Mouse (Mus musculus): ENCODE results near the gene Gm3532. TPM values are rescaled to one million over a fixed set of nuclear protein-coding genes. Genes with fewer than 3 reads are reported as not detected.
"Not testable (repeated sequence)": the region's sequence is repeated elsewhere in the genome, so short reads cannot be mapped to it uniquely, and the experiment has no call there.

The Gm3532 gene
- not detected in 2 replicates for total RNA-seq (2012; rRNA removed)

GRCm38 (mm10) chr14:5538196-5538595, at the start of gene Gm3532:
TSS of gene Gm3532 (plus strand) at chr14:5538496.
- H3K4me3 ChIP-seq (ENCODE audit: insufficient read depth in 1 of 2, low read depth in 1 of 2, low read length in 2 of 2, poor library complexity in 1 of 2, severe bottlenecking in 1 of 2); H3K9me3 ChIP-seq (ENCODE audit: control insufficient read depth, insufficient read depth, low read depth, low read length); DNase-seq (ENCODE audit: low read depth, low spot score); H3K36me3 ChIP-seq (ENCODE audit: control insufficient read depth, insufficient read depth, low read length, poor library complexity, severe bottlenecking); H3K4me1 ChIP-seq (ENCODE audit: control insufficient read depth in 2 of 2, insufficient read depth in 2 of 2, low read length in 2 of 2, poor library complexity in 1 of 2); H3K9ac ChIP-seq (ENCODE audit: insufficient read depth, low read depth, low read length, poor library complexity, severe bottlenecking); in situ Hi-C loops (cut with MboI; ENCODE audit: low sequenced_read_pairs in 2 of 2, unreplicated experiment in 2 of 2); H3K27ac ChIP-seq (ENCODE audit: insufficient read depth, low read depth, low read length, poor library complexity, severe bottlenecking): not testable (repeated sequence)

- H3K27ac ChIP-seq (ENCODE audit: insufficient read depth, low read depth, low read length, poor library complexity, severe bottlenecking); DNase-seq (ENCODE audit: low read depth, low spot score); H3K9me3 ChIP-seq (ENCODE audit: control insufficient read depth, insufficient read depth, low read depth, low read length); H3K4me3 ChIP-seq (ENCODE audit: insufficient read depth in 1 of 2, low read depth in 1 of 2, low read length in 2 of 2, poor library complexity in 1 of 2, severe bottlenecking in 1 of 2); H3K36me3 ChIP-seq (ENCODE audit: control insufficient read depth, insufficient read depth, low read length, poor library complexity, severe bottlenecking); H3K4me1 ChIP-seq (ENCODE audit: control insufficient read depth in 2 of 2, insufficient read depth in 2 of 2, low read length in 2 of 2, poor library complexity in 1 of 2); H3K9ac ChIP-seq (ENCODE audit: insufficient read depth, low read depth, low read length, poor library complexity, severe bottlenecking); in situ Hi-C loops (cut with MboI; ENCODE audit: low sequenced_read_pairs in 2 of 2, unreplicated experiment in 2 of 2): not testable (repeated sequence)
These were observed 36.9 kb upstream of the Gm3532 start, which contains the start of gene Gm3488 for GRCm38 (mm10) chr14:5501374-5501773. TSS of gene Gm3488 (plus strand) at chr14:5501674.

Other genes starting within 250 kb of the Gm3532 start
- gene Gm3542, start 203.6 kb upstream of the Gm3532 start, total RNA-seq (2012; rRNA removed) = not detected in 2 replicates
- 0.13 and 0.53 TPM in 2 replicates for gene Gm3500, start 149.4 kb upstream of the Gm3532 start, total RNA-seq (2012; rRNA removed)
- gene Gm3194, start 83.0 kb upstream of the Gm3532 start, total RNA-seq (2012; rRNA removed) = 2.3 and 7.5 TPM in 2 replicates
- not detected in 2 replicates for gene Gm8246, start 60.7 kb upstream of the Gm3532 start, total RNA-seq (2012; rRNA removed)
- not detected in 2 replicates for gene Gm3187, start 54.3 kb upstream of the Gm3532 start, total RNA-seq (2012; rRNA removed)
- gene Gm3488, start 36.8 kb upstream of the Gm3532 start, total RNA-seq (2012; rRNA removed) = 3.0 TPM in 2 replicates
- gene Gm8265, start 94.5 kb downstream of the Gm3532 start, total RNA-seq (2012; rRNA removed) = not detected in 2 replicates
- not detected in 2 replicates for gene Gm9603, start 149.0 kb downstream of the Gm3532 start, total RNA-seq (2012; rRNA removed)
- 1.4 and 2.9 TPM in 2 replicates for gene Gm3373, start 203.1 kb downstream of the Gm3532 start, total RNA-seq (2012; rRNA removed)

Measured in ES-E14 (cell line).